Mouse (Mus musculus): Measurements from ENCODE around the gene Hoxa5. TPM values are rescaled to one million over a fixed set of nuclear protein-coding genes. Genes with fewer than 3 reads are reported as not detected.
A peak's percentile ranks its signal among the peaks of the same experiment; 100 is the strongest.

Gene Hoxa5
- polyA plus RNA-seq, 1 experiment from 2014 or later: 19.8 TPM

GRCm38 (mm10) chr6:52214271-52214670 lies 9.9 kb upstream of the Hoxa5 start:
- 27% methylated on average over 5 of the region's 5 CpGs for WGBS
- no peak for ATAC-seq (ENCODE audit: insufficient read depth, low FRiP score, low read depth)
- Histone ChIP-seq H3K4me3 (replicated peaks) (no peak overlapping the region), H3K9ac (no peak overlapping the region), H3K4me1 (peaks cover 23% of the 10 kb centered on the region), H3K9me3 (no peaks in the 10 kb centered on the region), H3K36me3 (no peaks in the 10 kb centered on the region), H3K4me2 (no peak overlapping the region), H3K27me3 (replicated peaks) (peaks cover 88% of the 10 kb centered on the region), H3K27ac (no peak overlapping the region)

- H3K4me3 ChIP-seq (replicated peaks): peak within 1 kb of the TSS; percentile 43
- H3K4me2 ChIP-seq: peak within 1 kb of the TSS; percentile 50
- peaks cover 88% of the 10 kb centered on the region for H3K27me3 ChIP-seq (replicated peaks)
- H3K9me3 ChIP-seq: no peaks in the 10 kb centered on the region
- H3K36me3 ChIP-seq: no peaks in the 10 kb centered on the region
- H3K4me1 ChIP-seq: peaks cover 25% of the 10 kb centered on the region
- H3K9ac ChIP-seq: peak within 1 kb of the TSS; percentile 35
- ATAC-seq (ENCODE audit: insufficient read depth, low FRiP score, low read depth): no peak
- H3K27ac ChIP-seq: peak within 1 kb of the TSS; percentile 70
- WGBS: 10% methylated on average over 38 of the region's 38 CpGs
These were observed 9.0 kb upstream of the Hoxa5 start, which contains the start of the genes Hoxa3 and Gm28308 for GRCm38 (mm10) chr6:52213119-52213986. Gene Hoxa3, minus strand, starts transcription at chr6:52213336. Gene Gm28308, minus strand, starts transcription at chr6:52213339.

GRCm38 (mm10) chr6:52212556-52213118 lies 8.2 kb upstream of the Hoxa5 start:
- peak overlapping the region; percentile 50 for H3K4me2 ChIP-seq

GRCm38 (mm10) chr6:52211961-52212360 lies 7.6 kb upstream of the Hoxa5 start:
- Histone ChIP-seq H3K4me3 (replicated peaks) (peak overlapping the region; percentile 43), H3K4me1 (peaks cover 23% of the 10 kb centered on the region), H3K36me3 (no peaks in the 10 kb centered on the region), H3K27me3 (replicated peaks) (peaks cover 87% of the 10 kb centered on the region), H3K9me3 (no peaks in the 10 kb centered on the region), H3K27ac (peak overlapping the region; percentile 70; the same call in 1 of the 2 replicates), H3K9ac (no peak overlapping the region; the same call in 1 of the 2 replicates), H3K4me2 (peak overlapping the region; percentile 50)
- no peak for ATAC-seq (ENCODE audit: insufficient read depth, low FRiP score, low read depth)
- 9% methylated on average over 13 of the region's 13 CpGs for WGBS

More at GRCm38 (mm10) chr6:52212556-52213118, 8.2 kb upstream of the Hoxa5 start:
- H3K36me3 ChIP-seq: no peaks in the 10 kb centered on the region
- H3K4me1 ChIP-seq: peaks cover 28% of the 10 kb centered on the region
- H3K9me3 ChIP-seq: no peaks in the 10 kb centered on the region
- WGBS: 6% methylated on average over 22 of the region's 22 CpGs
- H3K9ac ChIP-seq: peak overlapping the region; percentile 35
- peaks cover 85% of the 10 kb centered on the region for H3K27me3 ChIP-seq (replicated peaks)
- peak overlapping the region; percentile 43 for H3K4me3 ChIP-seq (replicated peaks)
- ATAC-seq (ENCODE audit: insufficient read depth, low FRiP score, low read depth): no peak; the same call in 1 of the 2 replicates
- H3K27ac ChIP-seq: peak overlapping the region; percentile 70

- Histone ChIP-seq H3K4me2 (peak overlapping the region; percentile 50), H3K4me3 (replicated peaks) (peak overlapping the region; percentile 43), H3K27ac (0 out of 2 replicates have a peak overlapping the region, but pooled peaks have one; percentile 70), H3K9ac (peak overlapping the region; percentile 20; the same call in 1 of the 2 replicates), H3K4me1 (peaks cover 20% of the 10 kb centered on the region), H3K36me3 (no peaks in the 10 kb centered on the region), H3K27me3 (replicated peaks) (peaks cover 87% of the 10 kb centered on the region), H3K9me3 (no peaks in the 10 kb centered on the region)
- 2% methylated on average over 37 of the region's 37 CpGs for WGBS
- ATAC-seq (ENCODE audit: insufficient read depth, low FRiP score, low read depth): peak; percentile 43; the same call in 1 of the 2 replicates
These were observed 7.0 kb upstream of the Hoxa5 start for GRCm38 (mm10) chr6:52211170-52211935.

GRCm38 (mm10) chr6:52209685-52210046 lies 5.3 kb upstream of the Hoxa5 start:
- H3K9ac ChIP-seq: peak overlapping the region; percentile 0; the same call in 1 of the 2 replicates
- peaks cover 86% of the 10 kb centered on the region for H3K27me3 ChIP-seq (replicated peaks)
- 27% methylated on average over 12 of the region's 12 CpGs for WGBS

GRCm38 (mm10) chr6:52208868-52209684 lies 4.7 kb upstream of the Hoxa5 start:
- 20% methylated on average over 18 of the region's 18 CpGs for WGBS
- Histone ChIP-seq H3K27ac (peak overlapping the region; percentile 44), H3K4me2 (peak overlapping the region; percentile 75), H3K4me1 (peaks cover 26% of the 10 kb centered on the region), H3K27me3 (replicated peaks) (peaks cover 84% of the 10 kb centered on the region), H3K36me3 (no peaks in the 10 kb centered on the region), H3K9me3 (no peaks in the 10 kb centered on the region), H3K9ac (peak overlapping the region; percentile 13; the same call in 1 of the 2 replicates), H3K4me3 (replicated peaks) (peak overlapping the region; percentile 38)
- ATAC-seq (ENCODE audit: insufficient read depth, low FRiP score, low read depth): no peak

More at GRCm38 (mm10) chr6:52209685-52210046, 5.3 kb upstream of the Hoxa5 start:
- no peak for ATAC-seq (ENCODE audit: insufficient read depth, low FRiP score, low read depth)
- H3K4me2 ChIP-seq: peak overlapping the region; percentile 75
- peak overlapping the region; percentile 38 for H3K4me3 ChIP-seq (replicated peaks)
- peak overlapping the region; percentile 13; the same call in 1 of the 2 replicates for H3K27ac ChIP-seq
- H3K36me3 ChIP-seq: no peaks in the 10 kb centered on the region
- H3K4me1 ChIP-seq: peaks cover 22% of the 10 kb centered on the region
- H3K9me3 ChIP-seq: no peaks in the 10 kb centered on the region

GRCm38 (mm10) chr6:52208072-52208867 lies 3.9 kb upstream of the Hoxa5 start, which contains the start of gene Hoxa6:
Gene Hoxa6, minus strand, starts transcription at chr6:52208722.
- H3K27me3 ChIP-seq (replicated peaks): peaks cover 78% of the 10 kb centered on the region
- peak within 1 kb of the TSS; percentile 38 for H3K4me3 ChIP-seq (replicated peaks)
- WGBS: 5% methylated on average over 47 of the region's 47 CpGs
- no peaks in the 10 kb centered on the region for H3K9me3 ChIP-seq
- no peak for ATAC-seq (ENCODE audit: insufficient read depth, low FRiP score, low read depth)
- peak within 1 kb of the TSS; percentile 13; the same call in 1 of the 2 replicates for H3K9ac ChIP-seq
- H3K36me3 ChIP-seq: no peaks in the 10 kb centered on the region
- peak within 1 kb of the TSS; percentile 75 for H3K4me2 ChIP-seq
- peak within 1 kb of the TSS; percentile 72 for H3K27ac ChIP-seq
- H3K4me1 ChIP-seq: peaks cover 26% of the 10 kb centered on the region

GRCm38 (mm10) chr6:52207684-52207976 lies 3.2 kb upstream of the Hoxa5 start:
- Histone ChIP-seq H3K4me3 (replicated peaks) (0 out of 2 replicates have a peak overlapping the region, but pooled peaks have one; percentile 6), H3K9ac (no peak overlapping the region), H3K9me3 (no peaks in the 10 kb centered on the region), H3K4me2 (peak overlapping the region; percentile 75; the same call in 1 of the 2 replicates), H3K27me3 (replicated peaks) (peaks cover 76% of the 10 kb centered on the region), H3K27ac (peak overlapping the region; percentile 72; the same call in 1 of the 2 replicates), H3K36me3 (no peaks in the 10 kb centered on the region), H3K4me1 (peaks cover 20% of the 10 kb centered on the region)
- no peak for ATAC-seq (ENCODE audit: insufficient read depth, low FRiP score, low read depth)

Data from stomach, embryonic 15.5 days (tissue).